Mouse (Mus musculus): ENCODE results near the gene Atoh7. TPM values are rescaled to one million over a fixed set of nuclear protein-coding genes. Genes with fewer than 3 reads are reported as not detected.

Gene Atoh7
- polyA plus RNA-seq, 1 experiment: 0.05 TPM

DNA sequence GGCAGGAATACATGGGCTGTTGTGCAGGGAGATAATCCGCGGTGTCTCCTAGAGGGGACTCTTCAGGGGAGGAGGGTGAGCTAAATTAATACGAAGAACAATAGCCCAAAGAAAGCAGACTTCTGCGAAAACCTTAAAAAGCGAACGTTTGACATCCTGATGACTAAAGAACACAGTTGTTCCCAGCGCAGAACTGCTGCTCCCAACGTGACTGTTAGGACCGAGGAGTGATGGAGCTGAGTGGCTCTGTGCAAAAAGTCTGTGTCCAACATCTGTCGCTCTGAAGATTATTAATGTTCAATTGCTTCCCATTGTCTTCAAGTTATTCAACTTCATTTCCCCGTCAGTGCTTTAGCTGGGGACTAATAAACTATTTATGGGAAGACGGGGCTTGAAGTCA is 1.3 kb upstream of the Atoh7 start:
- no peak for DNase-seq (ENCODE audit: low read depth)

DNA sequence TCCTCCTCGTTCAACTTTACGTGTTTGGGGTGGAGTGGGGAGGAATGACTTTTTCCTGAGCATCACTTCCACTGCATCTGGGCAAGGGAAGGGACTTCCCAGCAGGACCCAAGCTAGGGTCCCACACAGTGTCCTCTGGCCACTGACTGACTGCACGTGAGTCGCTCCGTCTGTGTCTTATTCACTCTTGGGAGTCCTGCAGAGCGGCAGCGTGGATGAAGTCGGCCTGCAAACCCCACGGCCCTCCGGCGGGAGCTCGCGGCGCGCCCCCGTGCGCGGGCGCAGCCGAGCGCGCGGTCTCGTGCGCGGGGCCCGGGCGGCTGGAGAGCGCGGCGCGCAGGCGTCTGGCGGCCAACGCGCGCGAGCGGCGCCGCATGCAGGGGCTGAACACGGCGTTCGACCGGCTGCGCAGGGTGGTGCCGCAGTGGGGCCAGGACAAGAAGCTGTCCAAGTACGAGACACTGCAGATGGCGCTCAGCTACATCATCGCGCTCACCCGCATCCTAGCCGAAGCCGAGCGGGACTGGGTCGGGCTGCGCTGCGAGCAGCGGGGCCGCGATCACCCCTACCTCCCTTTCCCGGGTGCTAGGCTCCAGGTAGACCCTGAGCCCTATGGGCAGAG is 601 bp downstream of the Atoh7 start:
- DNase-seq (ENCODE audit: low read depth): no peak

DNA sequence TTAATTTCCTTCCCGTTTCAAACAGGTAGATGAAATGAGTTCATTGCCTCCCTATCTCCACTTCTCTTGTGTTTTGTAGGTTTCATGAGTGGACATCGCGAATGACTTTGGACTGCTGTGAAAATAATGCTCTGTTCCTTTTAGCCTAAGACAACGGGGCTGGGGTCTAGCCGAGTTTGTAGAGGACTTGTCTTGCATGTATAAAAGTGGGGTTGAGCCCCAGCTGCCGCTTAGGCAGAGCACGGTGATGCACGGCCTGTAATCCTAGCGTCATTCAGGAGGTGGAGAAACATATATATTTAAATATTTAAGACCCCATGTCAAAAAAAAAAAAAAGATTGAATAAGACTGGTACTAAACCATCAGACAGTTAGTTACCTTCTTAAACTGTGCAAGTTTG is 1.2 kb downstream of the Atoh7 start:
- DNase-seq (ENCODE audit: low read depth): no peak

DNA sequence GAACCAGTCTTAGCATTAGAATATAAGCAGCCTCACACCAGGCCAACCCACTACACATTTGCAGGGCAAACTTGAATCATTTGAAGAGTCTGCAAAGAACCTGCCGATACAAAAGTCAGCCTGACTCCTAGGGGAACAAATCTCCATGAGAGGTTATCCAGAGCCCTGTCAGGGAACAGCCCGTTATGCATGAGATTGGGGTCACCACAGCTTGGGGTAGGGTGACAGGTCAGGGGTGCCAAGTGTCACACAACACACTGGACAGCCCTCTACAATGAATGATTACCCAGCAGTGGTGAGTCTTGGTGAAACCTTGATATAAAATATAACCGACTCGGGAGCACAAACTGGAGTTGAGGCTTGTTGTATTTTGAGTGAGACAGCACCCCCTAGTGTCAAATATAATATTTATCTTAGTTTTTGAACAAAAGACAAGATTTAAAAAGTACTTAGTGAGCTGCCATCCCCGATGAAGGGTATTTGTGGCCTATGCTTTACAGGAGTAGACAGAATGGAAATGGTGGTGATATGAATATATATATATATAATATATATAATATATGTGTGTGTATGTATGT is 13.7 kb downstream of the Atoh7 start:
- DNase-seq (ENCODE audit: low read depth): no peak

DNA sequence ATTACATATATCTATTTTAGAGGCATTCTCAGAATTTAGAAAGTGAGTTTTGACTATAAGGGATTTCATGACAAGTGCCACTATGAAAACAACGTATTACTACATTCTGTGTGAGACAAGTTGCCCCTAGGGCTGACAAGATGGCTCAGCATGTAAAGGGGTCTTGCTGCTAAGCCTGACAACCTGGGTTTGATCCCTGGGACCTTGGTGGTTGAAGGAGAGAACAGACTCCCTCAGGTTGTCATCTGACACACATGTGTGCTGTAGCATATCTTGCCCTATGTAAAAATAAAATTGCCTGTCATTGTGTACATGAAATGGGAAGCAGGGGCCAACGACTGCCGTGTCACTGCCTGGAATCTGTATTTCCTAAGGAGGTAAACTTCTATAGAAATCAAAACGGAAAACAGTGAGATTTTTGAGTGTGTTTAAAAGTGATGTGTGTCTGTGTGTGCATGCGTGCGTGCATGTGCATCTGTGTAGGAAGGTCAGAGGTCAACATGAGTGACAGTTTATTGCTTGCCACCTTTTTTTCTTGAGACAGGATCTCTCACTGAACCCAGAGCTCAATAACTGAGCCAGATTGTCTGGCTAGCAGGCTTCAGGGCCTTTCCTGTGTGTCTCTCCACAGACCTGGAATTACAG is 14.4 kb downstream of the Atoh7 start:
- DNase-seq (ENCODE audit: low read depth): no peak

DNA sequence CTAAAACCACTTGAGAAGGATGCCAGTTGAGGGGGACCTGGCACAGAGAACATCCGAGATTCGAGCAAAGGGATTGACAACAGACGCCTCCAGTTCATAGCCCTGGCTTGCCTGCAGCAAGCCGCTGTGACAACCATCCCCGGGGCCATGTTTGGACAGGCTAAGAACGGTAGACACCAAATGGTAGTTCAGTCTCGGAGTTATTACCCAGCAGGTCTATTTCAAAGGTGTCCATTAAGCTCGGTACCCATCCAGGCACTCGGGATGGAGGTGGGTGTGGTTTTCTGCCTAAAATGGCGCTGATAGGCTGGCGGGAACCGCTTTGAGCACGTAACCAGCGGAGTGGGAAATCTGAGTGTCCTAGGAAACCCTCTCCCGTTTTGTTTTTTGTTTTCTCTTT is 16.4 kb downstream of the Atoh7 start:
- DNase-seq (ENCODE audit: low read depth): no peak

DNA sequence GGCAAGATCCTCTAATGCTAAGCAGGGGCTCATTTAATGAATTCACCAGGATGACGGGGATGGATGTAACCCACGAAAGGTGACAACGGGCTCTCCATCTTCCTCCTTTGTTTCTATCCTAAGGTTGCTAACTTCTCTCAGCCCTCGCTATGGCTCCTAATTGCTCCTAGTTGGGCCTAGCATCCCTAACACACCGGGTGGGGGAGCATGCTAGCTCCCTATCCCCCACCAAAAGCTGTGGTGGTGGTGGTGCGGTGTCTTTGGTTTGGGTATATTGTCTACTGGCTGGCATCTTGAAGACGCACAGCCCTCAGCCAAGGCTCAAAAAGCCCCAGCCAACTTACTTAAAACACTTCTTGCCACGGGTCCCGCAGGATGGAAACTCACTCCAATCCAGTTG is 16.9 kb downstream of the Atoh7 start:
- DNase-seq (ENCODE audit: low read depth): no peak

DNA sequence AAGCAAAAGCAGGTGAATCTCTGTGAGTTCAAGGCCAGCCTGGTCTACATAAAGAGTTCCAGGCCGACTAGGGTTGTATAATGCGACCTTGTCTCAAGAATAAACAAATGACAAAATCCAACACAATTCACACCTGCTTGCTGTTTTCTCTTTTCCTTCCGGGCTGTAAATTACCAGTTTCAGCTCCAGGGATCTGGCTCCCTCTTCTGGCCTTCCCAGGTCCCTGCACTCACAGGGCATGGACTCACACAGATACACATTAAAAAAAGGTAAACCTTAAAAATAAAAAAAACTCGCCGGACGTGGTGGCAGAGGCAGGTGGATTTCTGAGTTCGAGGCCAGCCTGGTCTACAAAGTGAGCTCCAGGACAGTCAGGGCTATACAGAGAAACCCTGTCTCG is 18.1 kb downstream of the Atoh7 start:
- no peak for DNase-seq (ENCODE audit: low read depth)

DNA sequence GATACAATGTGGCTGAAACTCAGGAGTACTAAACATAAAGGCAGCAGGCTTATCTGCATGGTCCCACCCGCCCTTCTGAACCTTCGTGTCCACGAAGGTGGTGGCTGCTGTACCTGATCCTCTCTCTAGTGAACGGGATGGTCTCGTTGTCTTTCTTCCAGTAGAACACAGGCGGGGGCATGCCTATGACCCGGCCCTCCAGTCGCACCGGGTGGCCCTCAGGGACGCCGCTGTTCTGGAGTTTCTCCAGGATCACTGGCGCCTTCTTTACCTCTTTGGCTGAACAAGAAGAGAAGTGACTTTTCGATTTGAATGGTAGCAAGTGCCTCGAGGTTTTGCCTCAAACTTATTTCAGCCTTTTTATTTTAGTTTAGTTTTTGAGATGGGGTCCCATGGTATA is 20.5 kb downstream of the Atoh7 start:
- DNase-seq (ENCODE audit: low read depth): no peak

DNA sequence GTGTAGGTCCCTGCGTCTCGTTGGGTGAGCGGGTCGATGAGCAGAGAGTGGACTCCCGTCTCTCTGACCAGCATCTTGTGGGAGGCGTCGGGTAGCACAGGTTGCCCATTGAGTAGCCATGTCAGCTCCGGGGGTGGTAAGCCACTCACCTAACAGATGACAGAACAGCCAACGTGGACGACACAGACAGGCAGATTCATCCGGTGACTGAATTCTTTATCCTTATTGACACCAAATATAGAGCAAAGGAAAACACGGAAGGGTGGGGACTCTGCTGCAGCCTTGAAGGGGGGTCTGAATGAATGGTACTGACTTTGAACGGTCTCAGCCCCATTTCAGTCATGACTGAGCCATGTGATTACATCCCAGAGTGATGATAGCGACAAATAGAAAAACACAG is 22.5 kb downstream of the Atoh7 start:
- DNase-seq (ENCODE audit: low read depth): no peak

DNA sequence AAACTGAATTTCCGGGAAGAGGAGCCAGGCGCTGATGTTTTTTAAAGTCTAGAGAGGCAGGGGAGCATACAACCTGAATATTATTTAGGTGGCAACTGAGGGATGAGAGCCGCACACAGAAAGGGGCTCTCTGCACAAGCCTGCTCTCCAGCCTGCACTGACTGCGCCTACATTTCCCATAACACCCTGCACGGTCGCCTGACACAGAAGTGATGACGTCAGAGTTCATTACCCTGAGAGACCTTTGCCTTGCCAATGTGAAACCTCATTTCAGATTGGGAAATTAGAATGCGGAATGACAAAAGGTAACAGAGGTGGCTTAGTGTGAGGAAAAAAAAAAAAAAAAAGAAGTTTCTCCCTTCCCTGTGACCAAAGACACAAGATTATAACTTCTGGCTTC is 23.1 kb downstream of the Atoh7 start:
- DNase-seq (ENCODE audit: low read depth): no peak

DNA sequence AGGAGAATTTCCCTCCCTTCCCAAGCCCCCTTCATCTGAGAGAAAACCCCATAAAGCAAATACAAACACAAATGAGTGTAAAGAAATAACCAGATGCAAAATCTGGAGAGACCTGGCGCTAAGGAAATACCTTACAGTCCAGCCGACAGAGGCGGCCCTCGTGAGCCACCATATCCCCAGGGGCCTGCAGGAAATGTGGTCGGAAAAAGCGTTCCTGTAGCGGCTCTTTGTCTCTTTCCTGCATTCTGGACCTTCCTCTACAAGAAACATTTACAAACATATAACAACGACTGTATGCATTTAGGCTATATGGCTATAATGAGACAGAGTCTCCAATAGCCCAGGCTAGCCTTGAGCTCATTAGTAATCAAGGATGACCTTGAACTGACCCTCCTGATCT is 23.7 kb downstream of the Atoh7 start:
- DNase-seq (ENCODE audit: low read depth): no peak

DNA sequence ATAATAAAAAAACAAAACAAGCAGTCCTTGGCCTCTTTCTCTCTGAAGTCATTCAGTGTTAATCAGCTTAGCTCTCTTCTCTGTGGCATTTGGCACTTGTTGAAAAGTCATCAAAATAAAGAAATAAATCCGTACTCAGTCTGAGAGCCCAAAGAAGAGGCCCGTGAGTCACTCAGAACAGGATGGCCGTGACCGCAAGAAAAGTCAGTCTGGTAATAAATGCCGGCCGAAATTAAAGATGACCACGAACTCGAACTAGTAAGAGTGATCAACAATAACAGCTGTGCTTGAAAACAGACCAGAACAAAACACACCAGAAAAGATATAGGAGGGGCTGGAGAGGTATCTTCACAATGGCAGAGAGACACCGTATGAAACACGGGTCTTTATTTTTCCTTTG is 24.6 kb downstream of the Atoh7 start:
- no peak for DNase-seq (ENCODE audit: low read depth)

DNA sequence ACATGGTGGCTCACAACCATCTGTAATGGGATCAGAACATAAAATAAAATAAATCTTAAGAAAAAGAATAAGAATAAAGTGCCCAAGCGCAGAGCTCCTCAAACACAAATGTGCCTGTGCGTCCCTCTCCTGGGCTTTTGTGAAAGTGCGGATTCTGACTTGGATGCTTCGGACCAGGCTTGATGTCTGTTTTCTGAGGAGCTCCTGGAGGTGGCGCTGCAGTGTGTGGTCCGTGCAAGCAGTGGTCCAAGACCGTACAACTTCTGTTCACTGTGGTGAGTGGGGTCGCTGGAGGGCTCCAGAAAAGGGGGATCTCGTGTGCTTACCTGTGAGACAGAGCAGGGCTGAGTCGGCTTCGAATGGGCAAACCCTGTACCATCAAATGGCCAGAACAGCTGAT is 25.9 kb downstream of the Atoh7 start:
- DNase-seq (ENCODE audit: low read depth): no peak

DNA sequence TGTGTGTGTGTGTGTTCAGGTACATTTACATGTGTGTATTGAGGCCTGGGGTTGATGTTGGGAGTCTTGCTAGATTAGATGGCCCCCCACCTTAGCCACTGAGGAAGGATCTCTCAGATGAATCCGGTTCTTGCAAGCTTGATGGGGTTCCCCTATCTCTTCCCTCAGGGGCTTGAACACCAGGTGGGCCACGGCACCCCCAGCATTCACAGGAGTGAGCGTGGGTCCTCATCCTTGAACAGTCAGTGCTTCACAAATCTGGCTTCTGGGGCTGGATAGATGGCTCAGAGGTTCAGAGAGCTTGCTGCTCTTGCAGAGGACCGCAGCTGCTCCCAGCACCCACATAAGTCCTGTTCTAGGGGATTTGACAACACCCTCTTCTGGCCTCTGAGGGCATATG is 26.7 kb downstream of the Atoh7 start:
- DNase-seq (ENCODE audit: low read depth): no peak

DNA sequence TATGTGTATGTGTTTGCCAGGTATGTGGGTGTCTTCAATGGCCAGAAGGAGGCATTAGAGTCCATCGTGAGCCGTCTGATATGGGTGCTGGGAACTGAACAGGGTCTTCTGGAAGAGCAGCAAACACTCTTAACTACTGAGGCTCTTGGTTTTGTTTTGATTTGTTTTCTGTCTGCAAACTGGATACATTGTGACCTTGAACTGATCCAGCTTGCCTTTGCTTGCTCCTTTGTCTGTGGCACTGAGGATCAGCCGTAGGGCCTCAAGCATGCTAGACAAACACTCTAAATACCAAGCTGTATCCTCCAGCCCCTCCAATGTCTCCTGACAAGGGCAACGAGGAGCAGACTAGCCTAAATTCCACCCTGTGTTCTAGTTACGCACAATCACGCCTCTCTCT is 27.7 kb downstream of the Atoh7 start:
- no peak for DNase-seq (ENCODE audit: low read depth)

DNA sequence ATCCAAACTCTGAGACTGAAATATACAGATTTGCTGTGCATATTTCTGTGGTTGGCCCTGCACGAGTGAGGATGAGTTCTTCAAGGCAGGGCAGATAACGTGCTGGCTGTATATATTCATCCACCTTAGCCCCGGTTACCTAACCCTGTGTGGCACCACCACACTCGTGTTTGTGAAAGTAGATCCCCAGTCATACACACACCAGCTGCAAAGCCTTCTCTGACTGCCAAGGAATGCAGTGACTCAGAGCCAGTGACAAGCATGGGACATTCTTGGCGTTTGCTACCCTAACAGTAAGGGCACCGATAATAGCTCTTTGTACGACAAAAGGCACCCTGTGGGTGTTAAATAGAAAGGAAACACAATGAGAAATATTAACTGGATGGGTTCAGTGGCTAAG is 28.8 kb downstream of the Atoh7 start:
- no peak for DNase-seq (ENCODE audit: low read depth)

DNA sequence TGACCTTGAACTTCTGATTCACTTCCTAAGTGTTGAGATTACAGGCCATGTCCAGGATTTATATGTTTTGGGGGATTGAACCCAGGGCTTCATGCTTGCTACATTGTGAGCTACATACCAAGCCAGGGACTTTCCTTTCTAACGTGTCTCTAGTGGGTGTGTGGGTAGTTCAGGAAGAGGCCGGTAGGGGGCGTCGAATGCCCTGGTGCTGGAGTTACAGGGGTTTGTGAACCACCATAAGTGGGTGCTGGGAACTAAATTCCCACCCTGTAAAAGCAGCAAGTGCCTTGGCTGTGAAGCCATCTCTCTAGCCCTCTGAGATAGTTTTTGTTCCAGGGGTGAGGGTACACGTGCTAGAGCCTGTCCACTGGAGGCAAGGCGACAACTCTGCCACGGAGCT is 31.0 kb downstream of the Atoh7 start:
- no peak for DNase-seq (ENCODE audit: low read depth)

DNA sequence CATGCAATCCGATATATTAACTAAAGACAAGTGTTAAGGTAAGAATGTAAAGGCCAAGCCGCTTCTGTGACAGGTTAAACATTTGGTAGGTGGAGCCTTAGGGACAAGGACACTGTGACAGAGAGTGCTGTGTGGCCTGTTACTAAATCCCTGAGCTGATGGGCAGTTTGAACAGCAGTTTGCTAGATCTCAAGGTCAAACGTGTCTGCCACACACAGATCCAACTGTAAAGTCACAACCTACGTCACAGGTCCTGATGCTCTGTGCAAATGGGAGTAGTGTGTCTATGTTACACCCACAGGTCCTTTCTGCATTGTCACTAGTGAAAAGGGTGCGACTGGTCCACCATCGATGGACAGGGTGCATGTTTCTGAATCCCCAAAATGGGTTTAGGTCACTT is 32.9 kb downstream of the Atoh7 start:
- DNase-seq (ENCODE audit: low read depth): no peak

DNA sequence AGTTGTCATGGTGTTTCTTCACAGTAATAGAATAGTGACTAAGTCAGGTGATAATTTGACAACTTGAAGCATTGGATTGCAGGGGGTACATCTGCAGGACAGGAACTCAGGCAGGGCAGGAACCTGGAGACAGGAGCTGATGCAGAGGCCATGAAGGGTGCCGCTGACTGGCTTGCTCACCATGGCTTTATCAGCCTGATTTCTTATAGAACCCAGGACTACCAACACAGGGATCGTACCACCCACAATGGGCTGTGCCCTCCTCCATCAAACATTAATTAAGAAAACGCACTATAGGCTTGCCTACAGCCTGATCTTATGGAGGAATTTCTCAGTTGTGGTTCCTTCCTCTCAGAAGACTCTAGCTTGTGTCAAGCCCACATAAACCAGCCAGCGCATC is 33.9 kb downstream of the Atoh7 start:
- no peak for DNase-seq (ENCODE audit: low read depth)

DNA sequence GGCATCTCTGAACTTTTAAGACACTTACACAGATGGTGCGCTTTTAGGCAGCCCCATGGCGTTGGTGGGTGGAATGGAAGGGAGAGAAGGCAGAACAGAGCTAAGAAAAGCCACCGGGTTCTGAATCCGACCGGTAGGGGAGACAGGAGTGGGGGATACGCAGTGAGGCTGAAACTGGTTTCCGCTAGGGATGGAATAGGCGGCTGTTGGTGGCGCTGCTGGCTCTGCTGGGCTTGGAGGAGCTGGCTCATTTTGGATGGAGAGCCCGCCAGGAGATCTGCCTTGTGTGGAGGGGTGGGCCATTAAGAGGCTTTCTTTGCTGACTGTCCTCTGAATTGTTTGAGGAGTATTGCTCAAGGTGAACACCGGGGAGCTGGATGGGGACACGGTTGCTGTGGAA is 36.2 kb downstream of the Atoh7 start:
- DNase-seq (ENCODE audit: low read depth): no peak

DNA sequence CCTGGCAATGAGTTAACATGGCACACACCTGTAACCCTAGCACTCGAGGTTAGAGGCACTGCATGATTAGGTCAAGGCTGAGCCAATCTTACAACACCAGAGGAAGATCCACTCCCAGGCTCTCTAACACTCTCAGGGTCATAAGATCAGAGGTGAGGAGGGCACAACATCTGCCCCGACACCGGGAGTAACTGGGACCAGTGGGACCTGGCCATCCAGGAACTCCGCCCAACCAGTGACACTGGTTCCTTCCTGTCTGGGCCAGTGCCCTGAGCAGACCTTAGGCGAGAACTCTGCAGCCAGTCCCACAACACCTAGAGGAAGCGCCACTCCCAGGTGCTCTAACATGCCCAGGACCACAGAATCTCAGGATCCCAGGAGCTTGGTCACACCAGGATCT is 37.0 kb downstream of the Atoh7 start:
- no peak for DNase-seq (ENCODE audit: low read depth)

DNA sequence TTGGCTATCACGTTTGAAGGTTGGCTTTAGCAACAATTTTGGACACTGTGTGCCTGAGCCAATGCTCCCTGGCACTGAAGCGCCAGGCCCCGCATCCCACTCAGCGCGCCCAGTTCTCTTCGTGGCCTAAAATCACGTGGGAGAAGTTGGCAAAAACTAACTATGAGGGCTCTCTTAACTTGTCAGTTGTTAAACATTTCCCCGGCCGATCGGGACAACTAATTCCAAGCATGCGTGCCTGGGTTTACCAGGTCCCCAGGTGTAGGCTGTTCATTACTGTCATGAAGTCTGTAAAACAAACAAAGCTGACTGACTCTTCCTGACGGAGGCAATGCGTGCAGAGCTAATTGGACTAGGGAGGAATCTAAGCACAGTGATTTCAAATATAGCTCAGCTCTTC is 43.2 kb downstream of the Atoh7 start:
- no peak for DNase-seq (ENCODE audit: low read depth)

All from gonadal fat pad, adult 2 months (tissue).